Mouse (Mus musculus) left cerebral cortex, adult 18-20 months (tissue): ENCODE results near the gene Pdia6. TPM values are rescaled to one million over a fixed set of nuclear protein-coding genes. Genes with fewer than 3 reads are reported as not detected.

Experiments
- DNase-seq, 2 experiments: peaks; one replicate each; pipeline ENCODE4 v3.0.0; 2021 to 2022; ENCODE audit warnings: low spot score in 2 of 2, mixed read lengths in 1 of 2
- long read RNA-seq, 2 experiments: library from polyadenylated mRNA; stranded (forward); transcript quantifications; one replicate each; pipeline ENCODE4 v2.0.0; 2021
- total RNA-seq, 2 experiments: library from RNA; stranded (reverse); gene quantifications; 2 replicates each; pipeline ENCODE4 v1.2.3; 2021

Gene Pdia6
- total RNA-seq = 100 to 1,000 TPM; 144 to 148 TPM
- long read RNA-seq, experiment 1, transcript Pdia6-201 (13 exons, 2,175 nt) = major isoform, 321 of 342 reads
- long read RNA-seq, experiment 1, partial matches to known transcripts = 7 of 342 reads
- long read RNA-seq, experiment 1, other reads (novel, unspliced or antisense) = 14 of 342 reads
- long read RNA-seq, experiment 2, transcript Pdia6-201 (13 exons, 2,175 nt) = major isoform, 184 of 197 reads
- long read RNA-seq, experiment 2, partial matches to known transcripts = 4 of 197 reads
- long read RNA-seq, experiment 2, other reads (novel, unspliced or antisense) = 9 of 197 reads

DNA sequence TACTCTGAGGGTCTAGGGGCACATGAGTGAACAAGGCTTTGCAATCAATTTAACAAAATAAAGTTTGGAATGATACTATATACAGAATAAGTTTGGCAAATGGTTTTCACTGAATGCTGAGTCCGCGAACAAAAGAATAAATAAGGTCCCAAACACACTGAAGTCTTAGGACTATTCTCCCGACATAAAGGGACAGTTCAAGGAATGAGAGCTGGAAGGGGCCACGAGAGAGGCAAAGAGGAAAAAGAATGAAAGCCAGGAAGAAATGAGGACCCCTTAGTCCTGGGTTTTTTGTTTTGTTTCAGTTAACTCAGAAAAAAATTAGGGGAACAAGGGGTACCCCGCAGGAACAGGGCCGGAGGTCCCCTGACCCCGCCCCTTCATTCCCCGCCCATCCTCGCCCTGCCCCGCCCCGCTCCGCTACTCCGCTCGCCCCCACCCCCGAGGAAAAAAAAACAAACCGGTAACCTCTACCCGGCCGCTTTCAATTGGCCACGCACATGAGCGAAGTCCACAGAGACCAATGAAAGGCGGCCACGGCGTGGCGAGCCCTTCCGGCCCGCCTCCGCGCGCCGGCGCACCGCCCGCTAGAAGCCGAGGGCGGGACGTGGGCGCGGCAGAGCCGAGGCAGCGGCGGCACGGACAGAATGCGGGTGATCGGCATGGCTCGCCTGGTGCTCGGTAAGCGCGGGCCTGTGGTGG lies at the start of gene Pdia6:
Gene Pdia6, plus strand, starts transcription at position 575 of the 702 bp plus-strand sequence.
- peak; percentile 87 to 94 for DNase-seq

DNA sequence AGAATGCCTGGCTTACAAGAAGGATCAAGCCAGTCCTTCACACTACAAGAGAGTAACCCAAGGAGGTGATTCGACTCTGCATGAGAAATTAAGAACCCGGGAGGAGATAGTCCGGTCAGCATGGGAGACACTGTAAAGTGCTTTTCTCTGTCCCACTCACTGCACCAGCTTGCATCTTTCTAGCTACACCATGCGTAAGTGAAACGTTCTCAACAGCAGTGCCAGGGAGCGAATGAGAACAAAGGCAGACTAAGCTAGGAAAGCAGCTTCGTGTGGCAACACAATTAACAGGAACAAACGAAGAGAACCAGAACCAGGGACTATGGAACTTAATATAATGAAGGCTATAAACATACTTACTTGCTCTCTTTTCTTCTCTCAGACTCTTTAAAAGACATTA lies 48.0 kb upstream of the Pdia6 start:
- no peak for DNase-seq

DNA sequence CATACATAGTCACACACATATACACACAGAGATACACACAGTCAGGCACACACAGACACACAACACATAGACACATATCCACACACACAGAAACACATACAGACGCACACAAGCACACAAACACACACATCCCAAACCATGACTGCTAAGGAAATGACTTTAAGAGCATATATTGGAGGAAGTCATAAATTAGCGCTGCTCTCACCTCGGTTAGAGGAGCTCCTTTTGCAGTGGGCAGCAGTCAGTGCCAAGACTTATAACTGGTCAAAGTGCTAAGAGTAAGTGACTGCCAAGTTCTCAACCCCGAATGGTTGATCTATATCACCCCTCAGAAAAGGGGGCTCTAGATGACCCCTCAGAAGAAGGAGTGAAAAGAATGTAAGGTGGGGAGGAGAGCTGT lies 47.2 kb upstream of the Pdia6 start:
- no peak for DNase-seq

DNA sequence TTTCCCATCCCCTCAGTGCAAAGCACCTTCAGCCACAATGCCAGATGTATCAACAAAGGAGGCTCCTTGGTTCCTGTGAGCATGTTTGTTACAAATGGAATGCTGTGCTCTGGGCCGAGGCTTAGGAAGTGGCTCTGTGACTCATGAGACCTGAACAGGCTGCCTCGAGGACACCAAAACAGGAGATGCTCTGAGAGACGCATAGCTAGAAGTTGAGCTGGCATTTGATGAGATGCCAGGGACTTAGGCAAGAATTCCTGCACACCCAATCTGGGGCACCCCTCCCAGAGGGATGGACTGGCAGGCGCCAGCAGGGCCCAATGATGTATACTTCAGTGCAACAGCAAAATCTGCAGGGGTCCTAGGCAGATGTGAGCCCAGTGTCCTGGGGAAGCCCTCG lies 45.7 kb upstream of the Pdia6 start:
- no peak for DNase-seq

DNA sequence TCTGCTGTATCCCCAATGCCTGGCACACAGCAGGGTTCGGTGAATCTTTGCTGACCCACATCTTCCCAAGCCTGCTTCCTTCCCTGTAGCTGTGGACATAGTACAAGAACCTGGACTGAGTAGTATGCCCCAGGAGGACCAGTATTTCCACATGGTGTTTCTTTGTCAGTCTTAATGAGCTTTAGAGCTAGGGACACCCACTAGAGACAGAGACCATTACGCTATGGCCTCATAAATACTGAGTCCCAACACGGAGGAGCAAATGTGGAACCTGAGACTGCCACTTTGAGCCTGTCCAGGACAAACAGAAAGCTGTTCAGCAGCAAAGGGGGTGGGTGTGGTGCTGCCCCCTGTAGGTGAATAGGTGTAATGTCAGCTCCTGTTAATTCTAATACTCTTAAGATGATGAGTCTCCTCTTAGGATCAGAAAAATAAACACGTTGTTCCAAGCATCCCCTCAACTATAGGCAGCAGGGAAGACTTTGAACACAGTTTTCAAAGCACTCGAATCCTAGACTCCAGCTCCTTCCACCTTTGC lies 44.4 kb upstream of the Pdia6 start:
- DNase-seq = no peak

DNA sequence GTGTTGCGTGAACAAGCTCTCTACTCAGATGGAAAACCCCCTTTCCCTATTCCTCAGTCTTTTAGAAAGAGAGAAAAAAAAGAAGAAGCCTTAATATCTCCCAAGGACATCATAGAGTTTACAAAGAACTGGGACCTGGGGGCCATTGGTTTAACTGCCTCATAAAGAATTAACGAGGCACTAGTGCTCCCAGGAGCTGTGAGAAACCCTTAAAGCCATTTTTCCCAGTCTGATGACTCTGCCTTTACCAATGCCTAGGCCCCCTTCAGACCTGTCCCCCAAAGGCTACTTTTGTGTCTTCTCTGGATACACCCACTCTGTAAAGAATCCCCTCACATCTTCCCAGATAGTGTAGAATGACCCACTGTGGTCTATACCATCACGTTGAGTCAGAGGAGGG lies 43.3 kb upstream of the Pdia6 start:
- no peak for DNase-seq

DNA sequence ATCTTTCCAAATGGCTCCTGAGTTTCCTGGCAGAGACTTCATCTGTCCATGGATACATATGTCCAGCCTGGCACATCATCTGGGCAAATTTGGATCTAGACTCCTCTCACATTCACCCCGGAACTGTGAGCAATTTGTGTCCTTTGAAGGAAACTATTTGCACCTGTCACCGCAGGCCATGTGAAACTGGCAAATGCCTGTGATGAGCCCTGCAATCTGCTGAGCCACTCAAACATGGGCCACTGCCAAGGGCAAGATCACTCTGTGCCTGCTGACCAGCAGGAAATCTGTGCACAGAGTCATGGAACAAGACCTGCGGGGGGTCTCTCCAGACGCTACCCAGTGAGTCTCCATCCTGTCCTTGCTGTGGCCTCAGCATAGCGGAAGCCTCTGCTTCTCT lies 41.3 kb upstream of the Pdia6 start:
- DNase-seq = no peak

DNA sequence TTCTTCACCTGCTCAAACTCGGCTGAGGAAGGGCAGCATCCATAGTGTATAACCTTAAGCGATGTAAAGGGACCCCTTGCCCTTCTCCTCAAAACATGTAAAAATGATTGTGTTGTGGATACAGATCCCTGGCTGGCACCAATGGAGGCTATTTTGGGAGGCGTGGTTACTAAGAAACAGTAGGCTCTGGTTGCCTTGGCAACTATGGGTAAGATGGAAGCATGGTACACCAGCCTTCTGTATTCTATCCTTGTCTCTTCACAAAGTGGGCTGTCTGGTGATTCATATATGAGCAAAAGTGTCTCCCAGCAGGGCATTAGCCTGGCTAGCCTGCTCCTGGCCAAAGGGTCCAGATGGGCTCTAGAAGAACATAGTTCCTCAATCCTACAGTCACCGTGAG lies 38.4 kb upstream of the Pdia6 start:
- peak; percentile 63 to 67 for DNase-seq

DNA sequence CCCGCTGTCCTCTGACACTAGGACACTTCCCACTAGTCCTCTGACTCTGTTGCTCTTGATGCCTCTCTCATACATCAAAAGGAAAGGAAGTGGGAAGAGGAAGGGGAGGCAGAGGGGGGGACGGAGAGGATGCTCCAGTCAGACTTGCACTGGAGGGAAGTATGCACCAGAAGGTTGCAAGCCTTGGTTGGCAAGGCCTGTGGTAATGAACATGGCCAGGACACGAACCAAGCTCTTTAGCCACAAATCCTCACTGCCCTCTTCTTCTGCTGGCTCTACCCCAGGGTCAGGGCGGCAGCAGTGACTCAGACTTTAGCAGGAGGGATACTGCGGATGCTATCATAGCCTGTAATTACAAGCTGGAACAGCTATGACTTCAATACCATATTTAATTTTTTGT lies 35.8 kb upstream of the Pdia6 start:
- no peak for DNase-seq

DNA sequence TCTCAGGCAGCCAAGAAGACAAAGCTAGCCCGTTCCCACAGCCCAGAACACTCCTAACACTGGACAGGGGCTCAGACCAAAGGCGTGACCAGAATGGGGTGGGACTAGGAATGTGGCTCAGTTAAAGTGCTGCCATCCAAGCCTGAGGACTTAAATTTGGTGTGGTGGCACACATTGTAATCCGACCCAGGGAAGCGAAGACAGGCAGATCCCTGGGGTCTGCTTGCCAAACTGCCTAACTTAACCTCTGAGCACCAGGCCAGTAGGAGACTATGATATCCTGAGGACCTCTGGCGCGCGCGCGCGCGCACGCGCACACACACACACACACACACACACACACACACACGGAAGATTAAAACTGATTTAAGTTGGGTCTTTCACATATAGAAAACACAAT lies 34.8 kb upstream of the Pdia6 start:
- no peak for DNase-seq

DNA sequence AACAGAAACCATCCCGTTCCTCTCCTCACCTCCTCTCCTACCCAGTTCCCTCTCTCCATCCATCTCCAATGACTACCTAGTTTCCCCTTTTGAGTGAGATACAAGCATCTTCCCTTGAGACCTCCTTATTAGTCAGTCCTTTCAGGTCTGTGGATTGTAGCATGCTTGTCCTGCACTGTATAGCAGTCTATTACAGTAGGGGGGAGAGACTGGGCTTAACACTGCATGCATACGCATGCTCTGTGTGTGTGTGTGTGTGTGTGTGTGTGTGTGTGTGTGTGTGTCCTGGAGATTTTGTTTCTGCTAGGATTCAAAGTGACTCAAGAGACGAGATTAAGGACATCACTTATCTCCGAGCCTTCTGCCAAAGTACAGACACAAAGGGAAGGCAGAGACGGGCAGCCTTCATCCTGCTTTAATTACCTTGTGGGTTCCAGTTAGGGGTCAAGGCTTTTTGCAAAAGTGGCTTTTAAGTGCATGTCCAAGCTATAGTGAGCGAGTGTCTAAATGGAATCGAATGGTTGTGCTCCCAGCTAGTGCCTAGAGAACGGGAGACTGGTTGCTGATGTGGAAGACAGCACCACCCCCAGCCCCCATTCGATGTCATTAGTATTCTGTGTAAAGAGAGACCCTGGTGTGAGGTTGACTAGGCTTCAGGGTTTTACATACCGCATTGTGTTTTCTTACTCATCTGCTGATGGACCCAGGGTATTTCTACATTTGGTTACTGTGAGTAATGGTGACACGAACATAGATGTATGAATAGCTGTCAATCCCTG lies 30.6 kb upstream of the Pdia6 start:
- DNase-seq = no peak

DNA sequence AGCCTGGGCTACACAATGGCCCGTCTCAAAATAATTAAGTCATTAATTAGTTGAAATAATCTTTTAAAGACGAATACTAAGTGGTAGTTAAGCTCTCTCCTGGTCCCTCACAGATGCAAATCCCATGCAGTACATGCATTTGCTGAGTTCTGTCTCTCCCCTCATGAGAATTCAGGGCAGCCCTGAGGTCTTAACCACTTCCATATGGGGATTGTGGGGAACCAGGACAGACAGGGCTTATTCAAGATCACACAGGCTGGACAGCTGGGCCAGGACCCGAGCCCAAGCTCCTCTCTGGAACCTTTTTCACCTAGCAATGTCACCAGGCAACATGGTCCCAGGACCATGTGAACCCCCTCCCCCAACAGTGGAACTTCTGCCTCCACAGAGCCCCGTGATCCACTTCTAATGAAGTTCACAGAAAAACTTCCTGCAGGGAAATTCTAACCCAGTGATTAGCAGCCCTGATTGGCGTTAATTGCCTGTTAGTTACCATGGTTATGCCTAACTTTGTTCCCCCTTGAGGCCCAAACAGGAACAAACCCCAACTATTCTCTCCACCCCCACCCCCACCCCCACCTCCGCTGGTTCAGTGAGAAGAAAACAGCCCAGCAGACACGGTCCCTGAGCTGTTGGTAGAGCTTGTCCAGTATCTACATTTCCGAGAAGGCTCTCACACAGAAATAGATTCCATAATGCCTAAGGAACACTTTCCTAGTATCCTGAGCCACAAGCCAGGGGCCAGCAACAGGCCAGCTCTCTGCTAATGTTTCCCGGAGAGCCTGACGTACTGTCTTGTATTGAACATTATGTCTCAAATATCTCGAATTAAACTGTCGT lies 27.5 kb upstream of the Pdia6 start:
- DNase-seq = no peak

DNA sequence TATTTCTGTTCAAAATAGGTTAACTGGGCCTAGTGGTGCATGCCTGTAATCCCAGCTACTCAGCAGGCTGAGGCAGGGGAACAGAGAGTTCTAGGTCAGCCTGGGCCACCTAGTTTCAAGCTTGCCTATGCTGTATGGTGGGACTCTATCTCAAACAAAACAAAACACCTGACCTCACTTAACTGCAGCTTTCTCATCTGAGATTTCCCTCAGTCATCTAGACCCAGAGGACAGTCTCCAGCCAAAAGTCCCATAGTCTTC lies 27.0 kb upstream of the Pdia6 start:
- DNase-seq = no peak

DNA sequence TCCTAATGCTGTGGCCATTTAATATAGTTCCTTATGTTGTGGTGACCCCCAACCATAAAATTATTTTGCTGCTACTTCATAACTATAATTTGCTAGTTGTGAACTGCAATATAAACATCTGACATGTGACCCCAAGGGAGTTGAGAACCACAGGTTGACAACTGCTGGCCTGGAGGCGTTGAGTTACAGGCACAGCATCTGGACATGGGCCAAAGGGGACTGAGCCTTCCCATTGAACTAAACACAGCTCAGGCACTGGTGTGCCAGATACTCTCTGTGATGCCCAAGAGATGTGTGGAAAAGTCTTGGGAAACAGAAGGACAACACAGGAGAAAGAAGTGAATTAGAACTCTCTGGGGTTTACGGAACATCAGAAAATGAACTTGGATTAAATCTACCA lies 25.3 kb upstream of the Pdia6 start:
- DNase-seq = no peak

DNA sequence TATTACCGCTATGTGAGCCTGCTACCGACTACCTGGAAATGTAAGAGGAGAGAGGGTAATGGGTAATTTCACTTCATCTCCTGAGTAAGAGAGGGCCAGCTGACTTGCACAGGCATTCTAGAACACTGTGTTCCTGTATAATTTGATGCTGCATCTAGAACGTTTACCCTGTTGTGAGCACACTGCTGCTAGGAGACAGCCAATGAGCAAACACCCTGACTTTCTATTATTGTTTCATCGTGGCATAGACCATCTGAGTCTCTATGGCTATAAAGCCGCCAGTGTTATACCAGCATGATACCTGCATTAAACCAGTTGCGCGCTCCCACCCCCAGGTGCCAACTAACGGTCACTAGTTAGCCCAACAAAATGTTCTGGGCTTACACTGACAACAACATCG lies 24.7 kb upstream of the Pdia6 start:
- peak; percentile 33 to 47 for DNase-seq

DNA sequence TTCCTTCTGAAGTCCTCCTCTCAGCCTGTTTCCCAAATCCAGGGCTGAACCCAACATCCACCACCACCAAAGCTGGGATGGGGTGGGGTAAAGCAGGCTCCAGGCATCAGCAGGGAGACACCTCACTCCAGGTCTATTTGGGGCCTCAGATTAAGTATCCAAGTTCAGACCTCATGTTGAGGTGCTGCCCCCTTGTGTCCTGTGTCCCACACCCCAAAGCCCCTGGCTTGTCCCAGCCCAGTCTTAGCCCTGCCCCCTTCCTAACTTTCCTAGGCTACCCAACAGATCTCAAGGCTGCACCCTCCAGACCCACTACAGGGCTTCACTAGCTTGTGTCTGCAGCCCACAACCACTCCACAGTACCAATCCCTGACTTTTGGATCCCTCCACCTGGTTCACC lies 24.3 kb upstream of the Pdia6 start:
- DNase-seq = peak in 1 of 2 experiments; percentile 31

DNA sequence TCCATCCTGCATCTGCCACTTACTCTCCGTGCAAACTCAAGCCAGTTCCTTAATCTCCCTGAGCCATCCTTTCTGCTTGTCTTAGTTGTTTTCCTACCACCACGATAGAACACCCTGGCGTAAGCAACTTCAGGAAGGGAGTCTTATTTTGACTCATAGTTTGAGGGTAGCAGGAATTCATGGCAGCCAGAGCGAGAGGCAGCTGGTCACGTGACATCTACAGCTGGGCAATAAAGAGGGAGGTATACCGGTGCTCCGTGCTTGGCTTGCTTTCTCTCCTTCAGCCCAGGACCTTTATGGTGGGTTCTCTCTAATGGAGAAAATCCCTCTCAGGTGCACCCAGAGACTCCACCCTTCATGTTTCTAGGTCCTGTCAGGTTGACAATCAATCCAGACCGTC lies 15.4 kb upstream of the Pdia6 start:
- DNase-seq = no peak

DNA sequence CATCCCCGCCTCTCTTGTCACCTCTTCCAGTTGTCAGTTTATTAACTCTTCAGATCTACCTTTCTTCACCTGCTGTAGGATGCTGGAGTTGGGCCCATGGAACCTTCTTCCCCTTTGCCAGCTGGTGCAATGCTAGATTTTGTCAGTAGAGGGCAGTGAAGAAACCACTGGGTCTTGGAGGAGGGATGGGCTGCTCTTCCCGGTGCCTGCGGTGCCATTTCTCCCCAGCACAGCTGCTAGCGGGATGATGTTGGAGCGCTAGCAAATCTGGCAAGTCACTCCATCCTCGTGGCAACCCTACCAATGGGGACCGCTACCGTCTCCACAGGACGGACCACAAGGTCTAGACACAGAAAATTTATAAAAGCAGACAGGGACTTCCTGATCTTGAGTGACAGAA lies 13.3 kb upstream of the Pdia6 start:
- DNase-seq = peak; percentile 76 to 82

DNA sequence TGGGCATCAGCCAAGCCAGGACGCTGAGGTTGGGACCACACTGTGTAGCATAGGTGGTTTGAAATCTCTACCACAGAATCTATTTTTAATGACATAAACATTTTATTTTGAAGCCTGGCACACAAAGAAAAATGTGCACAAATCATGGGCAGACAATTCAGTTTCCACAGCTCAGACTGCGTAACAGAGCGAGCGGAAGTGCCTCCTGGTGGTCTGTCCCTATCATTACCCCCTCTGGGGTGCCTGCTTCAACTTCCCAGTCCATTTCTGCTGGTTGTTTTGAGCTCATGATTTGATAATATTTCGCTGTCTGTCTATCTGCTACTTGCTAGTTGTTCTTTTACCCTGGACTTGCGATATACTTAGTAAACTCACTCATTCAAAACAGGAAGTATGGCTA lies 10.7 kb upstream of the Pdia6 start:
- DNase-seq = no peak

DNA sequence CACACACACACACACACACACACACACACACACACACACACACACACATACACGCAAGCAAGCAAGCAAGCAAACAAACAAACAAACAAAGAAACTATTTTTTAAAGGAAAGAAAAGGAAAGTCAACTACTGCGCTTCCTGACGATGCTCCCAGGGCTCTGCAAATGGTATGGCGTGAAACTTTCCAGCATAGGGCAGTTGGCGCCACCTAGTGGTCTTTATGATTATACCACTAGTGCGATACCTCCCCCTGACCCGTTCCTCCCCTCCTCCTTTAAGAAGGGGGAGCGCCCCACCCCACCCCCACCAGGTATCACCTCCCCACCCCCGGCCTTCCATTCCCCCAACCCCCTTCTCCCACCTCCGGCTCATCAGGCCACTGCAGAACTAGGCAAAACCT lies 9.4 kb upstream of the Pdia6 start:
- peak; percentile 64 to 75 for DNase-seq

DNA sequence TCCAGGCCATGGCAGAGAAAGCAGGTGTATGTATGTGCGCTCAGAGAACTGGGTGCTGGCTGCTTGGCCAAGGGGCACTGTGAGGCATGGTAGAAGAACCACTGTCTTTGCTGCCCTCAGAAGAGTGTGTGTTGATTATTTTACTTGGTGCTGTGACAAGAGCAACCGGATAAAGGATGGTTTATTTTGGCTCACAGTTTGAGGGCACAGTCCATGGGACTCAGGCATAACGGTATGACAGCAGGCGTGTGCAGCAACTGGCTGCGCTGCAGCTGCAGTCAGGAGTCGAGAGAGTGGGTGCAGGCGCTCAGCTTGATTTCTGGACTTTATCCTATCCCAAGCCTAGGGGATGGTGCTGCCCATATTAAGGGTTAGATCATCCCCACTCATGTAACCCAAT lies 7.9 kb upstream of the Pdia6 start:
- no peak for DNase-seq
